Mouse (Mus musculus): ENCODE results near the gene Nr2c1.

The Nr2c1 gene

DNA sequence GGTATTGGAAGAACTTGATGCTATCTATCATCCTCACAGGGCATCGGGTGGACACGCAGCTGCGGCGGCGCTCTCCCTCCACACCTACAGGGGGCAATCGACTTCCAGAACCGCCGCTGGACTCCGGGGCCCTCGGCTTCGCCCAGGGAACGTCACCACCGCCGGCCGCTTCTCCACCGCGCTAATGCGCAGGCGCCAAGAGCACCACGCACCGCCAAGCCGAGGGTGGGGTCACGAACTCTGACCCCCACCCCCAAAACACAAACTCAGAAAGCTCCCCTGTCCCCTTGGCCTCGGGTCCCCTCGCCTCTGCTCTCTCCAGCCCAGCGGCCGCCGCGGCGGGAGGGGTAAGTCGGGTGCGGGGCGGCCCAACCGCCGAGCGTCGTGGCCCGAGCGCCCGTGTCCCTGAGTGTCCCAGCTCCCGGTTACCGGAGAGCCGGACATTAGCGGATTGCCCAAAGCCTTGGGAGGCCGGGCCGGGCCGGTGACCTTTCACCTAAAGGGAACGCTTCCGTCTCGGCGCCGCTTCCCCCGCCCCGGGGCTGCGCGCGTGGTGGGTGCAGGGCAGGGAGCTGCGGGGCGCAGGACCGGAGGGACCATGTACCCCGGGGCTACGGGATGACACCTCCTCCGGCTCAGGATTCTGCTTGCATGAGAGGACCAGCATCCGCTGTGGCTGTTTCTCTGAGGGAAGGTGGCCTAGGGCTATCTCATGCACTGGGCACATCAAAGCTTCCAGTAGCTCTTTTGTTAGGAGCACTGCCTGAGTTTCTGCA, at the start of gene Nr2c1:
TSS of gene Nr2c1 (plus strand) at position 268 of the 776 bp plus-strand sequence.
- DNase-seq (ENCODE audit: low spot score): peak; percentile 86

DNA sequence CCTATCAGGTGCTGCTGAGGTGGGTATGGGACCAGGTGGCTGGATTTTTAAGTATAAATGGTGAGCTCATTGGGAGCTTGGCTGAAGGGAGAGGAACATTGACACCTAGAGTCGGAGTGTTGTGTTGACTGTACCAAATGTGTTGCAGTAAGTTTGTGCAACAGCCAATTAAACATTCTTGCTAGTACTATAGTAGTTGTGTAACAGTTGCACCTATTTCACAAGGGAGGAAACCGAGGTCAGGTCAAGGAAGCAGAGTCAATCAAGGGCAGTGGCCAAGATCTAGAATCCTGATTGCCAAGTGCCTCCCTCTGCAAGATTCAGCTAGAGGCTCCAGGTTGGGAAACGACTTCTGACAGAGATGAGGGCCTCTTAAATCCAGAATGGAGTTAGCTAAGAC, 49.7 kb upstream of the Nr2c1 start:
- no peak for DNase-seq (ENCODE audit: low spot score)

DNA sequence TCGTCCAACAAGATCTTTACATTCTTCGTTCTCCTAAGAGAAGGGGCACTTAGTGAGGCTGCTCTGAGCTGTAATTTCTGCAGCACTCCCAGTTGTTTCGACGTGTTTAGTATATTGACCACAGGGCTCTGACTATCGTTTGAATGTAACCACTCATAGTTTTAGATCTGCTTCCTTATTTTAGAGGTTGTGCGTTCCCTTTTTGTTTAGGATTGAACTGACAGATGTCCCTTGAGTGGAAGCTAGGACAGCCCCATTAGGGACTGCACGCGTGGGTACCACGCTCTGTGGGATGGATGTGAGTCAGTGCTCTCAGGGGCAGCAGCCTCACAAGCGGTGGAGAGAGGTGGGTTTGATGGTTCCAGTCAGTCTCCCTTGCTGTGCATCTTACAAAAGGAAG, 42.3 kb upstream of the Nr2c1 start:
- DNase-seq (ENCODE audit: low spot score): no peak

DNA sequence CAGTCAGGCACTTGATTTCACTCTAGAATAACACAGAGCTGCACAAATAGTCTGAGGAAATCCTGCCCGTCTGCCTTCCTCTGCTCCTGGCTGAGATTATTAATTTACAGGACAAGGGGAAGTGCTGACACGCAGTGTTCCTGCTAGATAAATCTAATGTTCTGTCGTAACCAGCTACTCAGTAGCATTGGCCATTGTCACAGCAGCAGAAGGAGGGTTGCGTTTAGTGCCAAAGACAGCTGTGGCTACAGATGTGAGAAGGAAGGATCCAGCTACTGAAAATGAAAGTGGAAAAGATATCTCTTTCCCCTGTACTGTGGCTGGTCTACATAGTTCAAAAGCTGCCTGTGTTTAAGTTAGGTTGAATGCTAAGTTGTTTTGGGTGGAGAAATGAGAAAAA, 40.7 kb upstream of the Nr2c1 start:
- DNase-seq (ENCODE audit: low spot score): no peak

DNA sequence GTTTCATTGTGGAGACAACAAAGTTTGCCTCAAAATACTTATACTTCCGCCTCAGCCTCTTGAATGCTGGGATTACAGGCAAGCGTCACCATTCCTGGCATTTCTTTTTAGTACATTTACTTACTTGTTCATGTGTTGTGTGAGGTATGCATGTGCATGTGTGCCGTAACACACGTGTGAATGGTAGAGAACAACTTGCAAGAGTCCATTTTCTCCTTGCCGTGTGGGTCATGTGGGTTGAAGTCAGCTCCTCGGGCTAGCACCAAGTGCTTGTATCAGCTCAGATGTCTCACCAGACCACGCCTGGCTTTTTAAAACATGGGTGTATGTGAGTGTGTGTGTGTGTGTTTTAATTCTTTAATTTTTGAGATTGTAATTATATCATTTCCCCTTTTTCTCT, 40.2 kb upstream of the Nr2c1 start:
- DNase-seq (ENCODE audit: low spot score): no peak

DNA sequence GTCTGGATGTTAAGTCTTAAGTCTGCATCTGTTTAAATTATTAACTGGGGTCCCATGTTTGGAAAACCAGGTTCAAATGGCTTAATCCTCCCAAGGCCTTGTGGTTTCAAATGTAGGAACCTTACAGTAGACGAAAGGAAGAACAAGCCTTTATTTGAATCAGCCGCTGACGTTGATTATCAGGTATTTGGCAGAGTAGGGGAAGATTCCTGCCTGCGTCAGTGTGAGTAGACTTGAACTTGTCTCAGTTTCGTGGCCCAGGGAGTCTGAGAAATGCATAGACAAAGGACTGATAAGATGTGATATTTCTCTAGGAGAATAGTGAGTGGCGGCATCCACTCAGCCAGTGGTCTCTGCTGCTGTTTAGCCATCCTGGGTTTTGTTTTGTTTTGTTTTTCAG, 39.0 kb upstream of the Nr2c1 start:
- no peak for DNase-seq (ENCODE audit: low spot score)

DNA sequence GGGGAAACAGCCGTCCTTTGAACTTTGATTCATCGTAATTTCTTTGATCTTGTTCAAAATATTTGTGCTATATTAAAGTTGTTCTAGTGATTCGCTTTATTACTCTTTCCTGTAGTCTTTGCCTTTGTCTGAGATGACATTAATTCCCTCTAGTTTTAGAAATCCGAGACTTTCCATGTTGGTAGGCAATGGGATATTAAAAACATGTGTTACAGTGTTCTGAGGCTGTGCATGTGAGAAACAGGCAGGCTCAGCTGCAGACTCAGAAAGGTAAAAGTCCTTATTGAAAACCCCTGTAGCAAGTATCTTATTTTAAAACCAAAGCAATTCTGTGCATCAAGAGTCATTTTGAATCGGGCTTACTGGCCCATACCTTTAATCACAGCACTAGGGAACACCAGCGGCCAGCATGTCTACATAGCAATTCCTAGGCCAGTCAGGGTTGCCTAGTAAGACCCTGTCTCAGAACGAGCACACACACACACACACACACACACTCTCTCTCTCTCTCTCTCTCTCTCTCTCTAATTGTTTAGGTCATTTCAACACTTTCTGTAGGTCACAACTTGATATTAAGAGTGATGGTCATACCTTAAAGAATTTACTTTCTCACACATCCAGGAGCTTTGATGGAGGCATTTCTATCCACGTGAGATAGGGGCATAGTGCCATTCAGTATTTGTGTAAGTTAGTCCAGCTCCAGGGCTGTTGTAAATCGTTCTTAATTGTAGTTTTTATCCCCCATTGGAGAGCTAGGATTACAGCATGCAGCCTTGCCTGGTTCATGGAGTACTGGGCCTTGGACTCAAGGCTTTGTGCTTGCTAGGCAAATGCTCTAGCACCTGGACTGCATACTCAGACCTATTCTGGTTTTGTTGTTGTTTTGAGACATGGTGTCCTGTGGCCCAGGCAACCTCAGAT, 36.7 kb upstream of the Nr2c1 start:
- no peak for DNase-seq (ENCODE audit: low spot score)

DNA sequence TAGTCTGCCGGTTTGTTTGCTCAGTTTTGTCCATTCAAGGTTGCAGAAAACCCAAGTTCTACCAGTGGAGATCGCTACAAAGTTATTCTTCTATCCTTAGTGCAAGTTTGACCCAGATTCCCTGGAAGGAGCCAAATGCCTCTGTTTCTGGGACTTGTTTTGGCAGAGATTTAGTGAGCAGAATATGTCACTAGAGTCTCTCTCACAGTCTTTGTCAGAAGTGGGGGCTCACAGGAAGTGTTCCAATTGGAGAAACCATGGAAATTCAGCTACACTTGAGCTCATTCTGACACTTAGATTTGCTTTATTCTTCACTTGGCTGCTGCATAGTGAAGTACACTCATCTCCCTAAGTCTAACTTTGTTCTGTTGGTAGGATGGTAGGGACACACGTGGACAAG, 35.6 kb upstream of the Nr2c1 start:
- no peak for DNase-seq (ENCODE audit: low spot score)

DNA sequence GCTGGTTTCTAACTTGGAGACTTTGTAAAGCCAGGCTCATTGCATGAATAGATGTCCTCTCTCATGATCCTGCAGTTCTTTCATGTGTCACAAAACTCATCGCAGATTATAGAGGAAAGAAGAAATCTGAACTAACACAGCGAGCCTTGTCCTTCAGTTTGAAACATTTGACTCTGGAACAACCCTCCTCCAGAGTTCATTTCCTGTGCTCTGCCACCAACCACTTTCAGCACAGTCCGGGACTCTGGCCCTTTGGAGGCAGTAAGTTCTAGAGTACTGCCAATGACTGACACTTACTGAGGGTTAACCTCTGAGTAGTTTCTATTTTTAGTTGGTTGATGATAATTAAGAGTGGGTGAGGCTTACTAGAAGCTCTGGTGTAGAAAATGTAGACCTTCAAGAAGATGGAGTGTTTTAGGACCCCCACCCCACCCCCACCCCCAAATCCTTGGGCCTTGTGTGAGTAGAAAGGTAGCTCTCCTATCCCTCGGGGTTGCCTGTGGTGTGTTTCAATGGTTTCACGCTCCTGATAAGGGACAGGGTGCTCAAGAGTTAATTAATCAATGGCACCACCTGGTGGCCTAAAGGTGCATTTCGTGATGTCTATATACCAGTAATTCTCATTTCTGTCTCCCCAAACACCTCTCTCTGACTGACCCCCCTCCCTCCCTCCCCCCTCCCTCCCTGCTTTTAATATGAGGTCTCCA, 31.8 kb upstream of the Nr2c1 start:
- peak; percentile 76 for DNase-seq (ENCODE audit: low spot score)

DNA sequence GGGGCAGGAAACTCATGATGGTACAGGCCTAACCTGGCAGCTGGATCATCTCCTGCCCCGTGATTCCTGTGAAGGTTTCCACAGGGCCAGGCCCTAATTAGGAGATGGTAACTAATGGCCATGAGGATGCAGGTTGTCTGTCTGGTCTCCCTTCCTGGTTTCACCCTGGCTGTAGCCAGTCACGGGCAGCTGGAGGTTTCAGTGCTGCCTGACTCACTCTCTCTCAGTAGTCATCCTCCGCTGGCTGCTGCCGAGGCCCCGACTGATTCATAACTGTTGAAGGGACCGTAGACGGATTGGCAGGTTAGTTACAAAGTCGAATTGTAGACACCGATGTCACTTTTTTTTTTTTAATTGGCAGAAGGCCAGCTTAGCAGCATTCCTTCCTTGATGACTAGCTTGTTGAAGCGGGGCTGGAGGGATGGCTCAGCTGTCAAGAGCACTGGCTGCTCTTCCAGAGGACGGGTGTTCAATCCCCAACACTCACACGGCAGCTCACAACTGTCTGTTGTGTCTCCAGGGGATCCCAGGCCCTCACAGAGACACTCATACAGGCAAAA, 31.0 kb upstream of the Nr2c1 start:
- no peak for DNase-seq (ENCODE audit: low spot score)

DNA sequence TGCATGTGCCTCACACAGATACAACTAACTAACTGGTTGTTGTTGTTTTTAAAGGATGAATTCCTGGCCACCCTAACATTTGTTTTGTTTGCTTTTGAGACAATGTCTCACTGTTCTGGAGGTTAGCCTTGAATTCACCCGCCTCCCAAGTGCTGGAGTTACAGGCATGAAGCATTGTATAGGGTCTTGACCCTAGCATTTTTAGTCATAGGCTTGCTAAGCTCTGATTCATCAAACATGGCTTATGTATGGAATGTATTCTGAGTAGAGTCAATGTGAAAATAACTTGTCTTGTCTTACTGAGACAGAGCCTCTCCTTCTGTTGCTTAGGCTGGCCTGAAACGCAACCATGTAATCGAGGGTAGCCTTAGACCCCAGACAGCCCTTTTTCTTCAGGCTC, 29.9 kb upstream of the Nr2c1 start:
- DNase-seq (ENCODE audit: low spot score): no peak

DNA sequence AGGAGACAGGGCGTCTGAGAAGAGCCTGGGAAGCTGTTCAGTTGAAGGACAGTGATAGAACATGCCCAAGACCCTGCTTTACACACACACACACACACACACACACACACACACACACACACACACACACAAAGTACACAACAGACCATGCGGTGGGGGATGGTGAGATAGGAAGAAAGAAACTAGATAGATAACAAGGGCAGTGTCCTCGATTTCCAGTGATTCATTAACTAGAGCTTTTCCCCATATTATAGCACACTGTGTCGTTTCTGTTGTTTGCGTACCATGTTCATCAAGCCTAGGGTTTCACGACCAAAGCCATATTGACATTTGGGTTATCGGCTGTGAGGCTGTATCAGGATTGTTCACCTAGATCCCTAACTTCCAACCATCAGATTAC, 28.8 kb upstream of the Nr2c1 start:
- no peak for DNase-seq (ENCODE audit: low spot score)

DNA sequence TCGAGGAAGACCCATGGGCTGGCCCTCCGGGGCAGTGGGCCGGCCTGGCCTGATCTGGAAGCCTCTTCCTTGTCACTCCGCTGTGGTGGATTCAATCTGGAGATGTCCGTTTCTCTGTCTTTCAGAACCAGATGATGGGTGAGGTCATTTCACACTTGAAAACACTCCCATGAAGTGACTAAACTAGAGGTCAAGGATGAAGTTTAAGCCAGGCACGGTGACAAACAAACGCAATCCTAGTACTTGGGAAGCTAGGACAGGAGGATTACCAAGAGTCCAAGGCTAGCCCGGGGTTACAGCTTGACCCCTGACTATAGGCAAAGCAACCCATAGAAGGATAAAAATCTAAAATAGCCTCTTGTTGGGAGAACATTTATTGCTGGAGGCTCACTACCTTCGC, 27.1 kb upstream of the Nr2c1 start:
- no peak for DNase-seq (ENCODE audit: low spot score)

DNA sequence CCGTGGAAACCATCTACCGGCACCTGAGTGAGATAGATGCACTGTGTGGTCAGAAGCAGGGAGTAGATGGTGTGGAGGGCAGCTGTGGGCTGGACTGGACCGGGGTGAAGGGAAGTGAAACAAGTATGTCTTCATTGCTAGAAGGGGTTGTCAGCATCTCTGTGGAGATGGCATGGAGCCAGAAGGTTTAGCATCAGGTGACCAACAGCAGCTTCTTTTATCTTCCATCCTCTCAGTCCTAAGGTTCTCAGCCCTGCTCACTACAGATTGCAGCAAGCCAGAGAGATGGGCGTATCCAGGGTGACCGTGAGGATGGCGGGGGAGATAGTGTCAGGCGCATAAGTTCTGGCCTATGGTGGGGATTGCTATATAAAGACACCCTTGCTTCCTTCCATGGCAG, 25.2 kb upstream of the Nr2c1 start:
- DNase-seq (ENCODE audit: low spot score): no peak

DNA sequence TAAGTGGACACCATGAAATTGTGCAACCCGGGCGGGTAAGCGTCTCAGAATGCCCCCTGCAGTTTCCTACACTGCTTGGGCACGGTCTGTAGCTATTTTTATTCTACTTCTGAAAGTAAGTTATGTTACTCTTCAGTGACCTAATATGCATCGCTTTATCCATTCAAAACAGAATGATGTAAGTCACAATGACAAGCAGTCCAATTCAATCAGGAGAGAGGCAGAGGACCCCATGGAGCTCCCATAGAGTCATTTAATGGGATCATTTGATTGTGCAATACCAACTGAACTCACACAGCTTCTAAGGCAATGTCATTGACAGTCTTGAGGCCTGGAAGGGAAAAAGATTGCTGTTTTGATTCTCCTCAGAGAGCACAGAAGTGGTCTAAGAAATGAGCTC, 24.2 kb upstream of the Nr2c1 start:
- no peak for DNase-seq (ENCODE audit: low spot score)

DNA sequence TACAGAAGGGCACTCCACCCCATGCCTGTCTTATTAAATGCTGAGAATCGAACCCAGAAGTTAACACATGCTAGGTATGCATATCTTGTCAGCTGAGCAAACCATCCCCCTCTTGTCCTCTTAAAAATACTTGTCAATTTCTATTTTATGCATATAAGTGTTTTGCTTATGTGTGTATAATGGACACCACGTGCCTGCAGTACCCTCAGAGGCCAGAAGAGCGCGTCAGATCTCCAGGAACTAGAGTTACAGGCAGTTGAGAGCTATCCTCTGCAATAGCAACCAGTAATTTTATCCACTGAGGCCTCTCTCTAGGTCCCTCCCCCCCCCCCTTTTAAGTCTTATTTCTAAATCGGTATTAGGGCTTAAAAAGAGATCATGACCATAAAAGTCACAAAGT, 23.4 kb upstream of the Nr2c1 start:
- no peak for DNase-seq (ENCODE audit: low spot score)

DNA sequence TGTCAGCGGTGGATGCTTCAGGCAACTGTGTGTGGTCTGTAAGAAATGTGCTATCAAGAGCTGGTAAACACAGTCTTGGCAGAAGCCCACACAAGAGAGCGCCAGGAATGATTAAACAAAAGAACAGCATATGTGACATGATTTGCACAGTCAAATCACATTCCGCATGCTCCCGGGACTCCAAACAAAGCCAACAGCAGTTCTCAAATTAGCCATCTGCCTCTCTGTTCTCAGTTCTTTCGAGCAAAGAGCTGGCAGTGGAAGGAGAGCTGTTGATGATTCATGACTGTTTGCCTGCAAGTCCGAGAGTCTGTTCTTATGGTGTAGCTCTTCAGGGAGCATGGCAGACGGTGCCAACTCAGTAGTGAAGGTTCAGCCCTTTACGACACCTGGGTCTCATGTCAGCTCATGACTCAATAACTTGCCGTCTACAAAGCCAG, 18.1 kb upstream of the Nr2c1 start:
- peak; percentile 67 for DNase-seq (ENCODE audit: low spot score)

DNA sequence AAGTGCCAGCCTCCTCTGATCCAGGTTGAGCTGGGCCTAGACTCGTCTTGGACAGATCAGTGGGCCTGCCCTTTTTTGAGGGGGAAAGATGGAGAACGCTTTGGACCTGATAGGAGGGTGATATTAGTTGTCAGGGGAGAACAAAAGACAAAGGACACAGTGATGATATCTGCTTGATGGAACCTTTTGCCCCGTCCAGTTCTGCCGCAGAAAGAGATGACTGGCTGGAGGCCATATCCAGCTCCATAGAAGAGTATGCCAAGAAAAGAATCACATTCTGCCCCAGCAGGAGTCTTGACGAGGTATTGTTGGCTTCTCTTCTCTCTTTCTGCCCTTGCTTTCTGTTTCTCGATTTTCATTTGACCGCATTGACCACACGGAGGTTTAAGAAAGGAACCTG, 14.7 kb upstream of the Nr2c1 start:
- DNase-seq (ENCODE audit: low spot score): no peak

DNA sequence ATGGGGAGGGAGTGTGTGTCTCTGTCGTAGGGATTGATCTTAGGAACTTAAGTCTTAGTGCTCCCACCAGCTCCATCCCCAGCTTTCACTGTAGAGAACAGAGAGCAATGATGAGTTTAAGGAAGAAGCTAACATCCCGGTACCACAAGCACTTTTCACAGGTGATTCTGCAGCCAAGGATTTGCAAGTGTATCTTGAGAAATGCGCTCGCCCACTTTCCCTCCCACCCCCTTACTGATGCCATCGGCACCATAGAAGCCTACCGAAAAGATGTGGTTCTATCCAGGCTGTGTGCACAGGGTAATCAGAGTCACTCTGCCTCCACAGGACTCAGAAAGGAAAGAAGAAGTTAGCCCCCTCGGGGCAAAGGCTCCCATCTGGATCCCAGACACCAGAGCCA, 14.1 kb upstream of the Nr2c1 start:
- no peak for DNase-seq (ENCODE audit: low spot score)

DNA sequence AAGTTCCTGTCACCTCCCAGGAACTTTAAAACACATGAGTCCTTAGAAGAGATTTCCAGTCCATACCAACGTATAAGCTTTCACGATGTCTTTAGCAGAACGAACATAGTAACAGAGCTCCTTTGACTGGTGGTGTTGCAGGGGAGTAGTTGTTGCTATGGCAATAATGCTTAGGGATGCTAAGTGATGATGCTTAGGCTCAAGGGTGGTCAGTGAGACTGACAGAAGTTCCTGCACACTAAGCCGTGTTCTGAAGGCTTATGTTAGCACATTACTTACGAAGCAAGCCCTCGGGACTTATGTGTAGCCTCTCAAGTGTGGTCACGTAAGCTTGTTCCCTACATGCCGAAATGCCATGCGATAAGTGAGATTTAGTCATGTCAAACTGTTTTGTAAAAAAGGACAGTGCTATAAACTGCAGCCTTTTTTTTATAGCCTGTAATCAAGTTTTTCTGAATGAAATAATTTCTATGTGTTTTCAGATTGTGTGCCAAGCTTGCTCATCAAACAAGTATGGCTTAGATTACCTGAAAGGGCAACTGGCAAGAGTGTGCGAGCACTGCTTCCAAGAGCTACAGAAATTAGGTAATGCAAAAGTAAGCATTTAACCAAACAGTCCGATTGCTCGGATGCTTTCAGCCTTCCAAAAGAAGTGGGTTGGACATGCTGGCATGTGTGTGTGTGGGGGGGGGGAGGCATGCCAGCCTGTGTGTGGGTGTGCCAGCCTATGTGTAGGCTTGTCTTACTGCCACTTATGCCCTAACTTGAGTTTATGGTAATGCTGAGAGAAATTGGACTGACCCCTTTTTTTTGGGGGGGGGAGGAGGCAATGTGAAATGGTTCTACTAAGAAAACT, 13.1 kb upstream of the Nr2c1 start:
- no peak for DNase-seq (ENCODE audit: low spot score)

DNA sequence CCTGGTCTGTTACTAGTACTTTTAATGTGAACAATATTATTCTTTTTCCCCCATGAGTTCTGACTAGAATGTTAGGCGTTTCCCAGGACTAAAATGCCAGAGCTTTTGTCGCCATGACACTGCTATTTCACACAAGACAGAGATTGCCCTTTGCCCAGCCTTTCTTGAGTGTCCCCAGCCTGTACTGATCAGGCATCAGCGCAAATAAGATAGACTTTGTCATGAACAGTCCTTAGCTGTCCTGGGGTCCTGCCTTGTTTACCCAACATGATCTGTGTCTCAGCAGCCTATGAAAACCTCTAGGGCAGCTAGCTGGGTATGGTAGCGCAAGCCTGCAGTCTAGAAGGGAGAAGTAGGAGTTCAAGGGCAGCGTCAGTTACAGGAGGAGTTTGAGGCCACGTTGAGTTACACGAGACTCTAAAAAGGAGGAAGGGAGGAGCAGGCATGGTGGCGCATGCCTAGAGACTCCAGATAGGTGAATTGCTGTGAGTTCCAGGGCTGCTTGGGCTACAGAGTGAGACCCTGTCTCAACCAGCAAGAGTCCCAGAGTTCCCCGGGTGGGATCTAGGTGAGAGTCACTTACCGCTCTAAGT, 8.8 kb upstream of the Nr2c1 start:
- no peak for DNase-seq (ENCODE audit: low spot score)

Data from left cerebral cortex, adult 11 months (tissue).